Mouse (Mus musculus): ENCODE measurements at regions not wholly inside any gene's neighbourhood (a gene's known extent, or its start where the extent isn't known, plus 50 kb on each side); places are given as distances from the start of the nearest gene placed in this dataset.

DNA sequence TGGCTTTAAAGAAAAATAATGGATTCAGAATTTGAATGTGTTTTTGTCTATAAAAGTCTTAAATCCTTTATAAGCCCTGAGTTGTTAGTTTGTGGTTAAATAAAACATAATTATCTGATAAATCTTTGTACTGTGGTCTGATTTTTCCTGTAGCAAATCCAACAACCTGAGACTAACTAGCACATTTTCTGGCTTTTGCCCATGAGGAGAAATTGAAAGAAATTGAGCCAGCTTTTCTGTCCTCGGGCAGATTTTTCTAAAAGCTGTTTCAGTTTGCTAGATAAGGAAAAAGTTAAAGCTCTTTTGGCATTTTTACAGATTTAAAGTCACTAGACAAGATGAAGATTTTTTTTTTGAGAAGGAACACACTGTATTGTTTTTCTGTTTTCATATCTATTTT, 191.5 kb upstream of the Sema3d start:
- no peak for TF ChIP-seq CTCF (IDR thresholded peaks at IDR 0.05; ENCODE audit: low read depth)
- no peak for TF ChIP-seq EP300 (IDR thresholded peaks at IDR 0.05; ENCODE audit: low read depth)

All from liver, postnatal 0 days (tissue).